Mouse (Mus musculus): Measurements from ENCODE around the gene Pef1.

Pef1 gene

GRCm38 (mm10) chr4:130139214-130139492 is 36.8 kb downstream of the Pef1 start, which contains the start of gene Hcrtr1:
TSS of gene Hcrtr1 (minus strand) at chr4:130139359.
- DNase-seq (ENCODE audit: low spot score in 2 of 2) = no peak

DNA sequence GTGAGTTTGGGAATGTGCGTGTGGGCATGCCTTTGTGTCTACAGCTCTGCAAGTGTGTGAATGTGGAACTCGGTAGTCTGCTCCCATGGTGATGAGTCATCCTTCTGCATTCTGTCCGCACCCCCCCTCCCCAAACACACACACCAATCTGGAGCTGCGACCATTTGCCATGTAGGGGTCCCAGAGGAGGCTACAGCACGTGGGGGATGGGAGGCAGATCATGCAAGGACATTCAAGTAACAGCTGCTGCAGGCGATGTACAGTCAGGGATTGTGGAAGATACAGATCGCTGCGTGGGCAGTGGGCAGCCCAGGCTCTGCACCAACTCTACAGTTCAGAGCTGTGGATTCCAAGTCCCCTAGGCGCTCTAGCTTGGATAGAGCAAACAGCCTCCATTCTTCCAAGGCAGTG is 38.6 kb downstream of the Pef1 start:
- peak; percentile 38 to 67 for DNase-seq (ENCODE audit: low spot score in 2 of 2)

- no peak for DNase-seq (ENCODE audit: low spot score in 2 of 2)
These were observed 39.4 kb downstream of the Pef1 start for GRCm38 (mm10) chr4:130141786-130142185.

DNA sequence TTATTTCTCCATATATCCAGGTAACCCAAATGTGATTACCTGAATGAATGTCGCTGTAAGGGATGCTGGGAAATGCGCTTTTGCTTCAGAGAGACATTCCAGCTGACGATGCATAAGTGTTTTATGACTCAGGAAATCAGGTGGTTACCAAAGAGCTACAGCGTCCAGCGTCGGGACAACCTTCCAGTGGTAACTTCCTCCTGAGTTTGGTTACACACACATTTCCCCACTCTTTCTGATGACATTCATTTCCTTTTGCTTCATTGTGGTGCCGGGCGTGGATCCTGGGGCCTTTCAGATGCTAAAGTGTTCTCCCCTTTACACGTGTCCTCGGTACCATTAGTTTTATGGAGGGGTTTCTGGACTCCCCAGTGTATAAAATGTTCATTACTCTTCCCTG is 46.0 kb downstream of the Pef1 start:
- DNase-seq (ENCODE audit: low spot score in 2 of 2) = no peak

DNA sequence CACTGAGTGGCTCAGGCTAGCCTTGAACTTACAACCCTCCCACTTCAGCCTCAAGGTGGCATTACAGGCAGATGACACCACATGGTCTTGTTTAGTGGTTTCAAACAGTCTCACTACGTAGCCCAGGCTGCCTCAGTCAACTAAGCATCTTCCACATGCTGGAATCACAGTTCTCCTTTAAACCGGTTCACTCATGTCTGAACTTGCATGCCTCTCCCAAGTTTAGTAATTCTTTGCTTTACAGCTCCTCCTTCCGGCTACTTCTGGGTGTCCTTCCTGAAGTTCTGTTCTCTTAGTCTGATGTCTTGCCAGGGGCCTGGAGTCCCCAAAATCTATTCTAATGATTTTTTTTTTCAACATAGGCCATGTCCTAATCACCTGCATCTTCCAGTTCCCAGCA is 51.9 kb downstream of the Pef1 start:
- no peak for DNase-seq (ENCODE audit: low spot score in 2 of 2)

DNA sequence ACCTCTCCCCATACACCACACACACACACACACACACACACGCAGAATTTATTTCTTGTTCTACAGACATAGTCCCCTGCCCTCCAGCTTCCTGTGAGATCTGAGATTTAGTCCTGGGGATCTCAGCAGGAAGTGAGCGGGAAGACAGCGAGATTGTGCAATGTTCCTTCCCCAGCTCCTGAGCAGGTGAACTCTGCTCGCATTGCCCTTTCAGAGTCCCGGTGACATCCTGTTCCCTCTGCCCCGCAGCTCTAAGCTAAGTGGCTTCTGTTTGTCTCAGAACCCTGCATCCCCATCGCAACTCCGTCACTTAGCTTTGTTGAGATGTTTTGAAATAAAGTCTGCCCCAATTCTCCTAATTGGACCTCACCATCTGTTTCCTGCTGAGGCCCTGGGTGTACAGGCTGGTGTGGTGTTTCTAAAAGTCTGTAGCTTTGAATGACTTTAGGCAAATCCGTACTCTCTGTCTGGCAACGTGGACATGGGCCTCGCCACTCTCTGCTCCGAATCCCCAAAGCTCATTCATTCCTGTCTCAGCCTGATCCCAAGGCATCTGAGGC is 54.5 kb downstream of the Pef1 start:
- no peak for DNase-seq (ENCODE audit: low spot score in 2 of 2)

GRCm38 (mm10) chr4:130161349-130161748 is 59.0 kb downstream of the Pef1 start:
- no peak for DNase-seq (ENCODE audit: low spot score in 2 of 2)

- no peak for DNase-seq (ENCODE audit: low spot score in 2 of 2)
These were observed 61.1 kb downstream of the Pef1 start for GRCm38 (mm10) chr4:130163391-130163861.

DNA sequence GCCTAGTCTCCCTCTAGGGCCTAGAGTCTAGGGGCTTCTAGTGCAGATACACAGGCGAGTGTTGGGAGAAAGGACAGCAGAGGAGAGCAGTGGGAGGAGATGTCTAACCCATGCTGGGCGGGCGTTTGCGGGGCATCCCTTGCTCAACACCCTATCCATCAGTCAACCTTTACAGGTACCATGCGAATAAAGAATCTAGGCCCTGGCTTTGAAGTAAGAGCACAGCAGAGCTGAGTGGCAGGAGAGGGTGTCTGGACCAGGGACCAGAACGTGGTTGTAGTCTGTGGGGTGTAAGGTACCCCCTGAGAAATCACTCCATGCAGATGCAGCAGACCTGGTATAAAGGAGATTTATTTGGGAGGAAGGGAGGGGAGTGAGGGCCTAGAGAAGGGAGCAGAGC is 61.8 kb downstream of the Pef1 start:
- no peak for DNase-seq (ENCODE audit: low spot score in 2 of 2)

GRCm38 (mm10) chr4:130166061-130166460 is 63.7 kb downstream of the Pef1 start:
- DNase-seq (ENCODE audit: low spot score in 2 of 2) = no peak

DNA sequence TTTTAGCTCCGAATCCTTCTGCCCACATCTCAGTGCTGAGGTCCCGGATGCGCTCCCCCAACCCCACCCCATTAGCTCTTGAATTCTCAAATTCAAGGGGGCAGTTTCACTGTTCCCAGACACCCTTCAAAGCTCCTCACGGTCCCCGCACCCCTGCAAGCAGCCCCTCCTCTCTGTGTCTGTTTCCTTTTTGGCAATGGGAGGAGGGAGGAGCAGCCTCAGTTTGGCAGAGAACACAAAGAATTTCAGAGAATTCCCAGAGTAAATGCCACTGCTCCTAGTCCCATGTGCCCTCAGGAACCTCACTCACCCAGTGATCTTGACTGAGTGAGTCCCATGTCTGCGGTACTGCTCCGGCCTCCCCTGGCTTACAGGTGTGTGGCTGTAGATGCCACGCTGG is 64.2 kb downstream of the Pef1 start:
- no peak for DNase-seq (ENCODE audit: low spot score in 2 of 2)

GRCm38 (mm10) chr4:130167321-130167720 is 65.0 kb downstream of the Pef1 start:
- DNase-seq (ENCODE audit: low spot score in 2 of 2) = no peak

GRCm38 (mm10) chr4:130167814-130168213 is 65.5 kb downstream of the Pef1 start:
- DNase-seq (ENCODE audit: low spot score in 2 of 2) = no peak

- peak in 1 of 2 experiments; percentile 15 for DNase-seq (ENCODE audit: low spot score in 2 of 2)
These were observed 66.2 kb downstream of the Pef1 start for GRCm38 (mm10) chr4:130168280-130169183.

- DNase-seq (ENCODE audit: low spot score in 2 of 2) = no peak
These were observed 67.1 kb downstream of the Pef1 start for GRCm38 (mm10) chr4:130169411-130169971.

- DNase-seq (ENCODE audit: low spot score in 2 of 2) = no peak
These were observed 68.0 kb downstream of the Pef1 start for GRCm38 (mm10) chr4:130170362-130170761.

DNA sequence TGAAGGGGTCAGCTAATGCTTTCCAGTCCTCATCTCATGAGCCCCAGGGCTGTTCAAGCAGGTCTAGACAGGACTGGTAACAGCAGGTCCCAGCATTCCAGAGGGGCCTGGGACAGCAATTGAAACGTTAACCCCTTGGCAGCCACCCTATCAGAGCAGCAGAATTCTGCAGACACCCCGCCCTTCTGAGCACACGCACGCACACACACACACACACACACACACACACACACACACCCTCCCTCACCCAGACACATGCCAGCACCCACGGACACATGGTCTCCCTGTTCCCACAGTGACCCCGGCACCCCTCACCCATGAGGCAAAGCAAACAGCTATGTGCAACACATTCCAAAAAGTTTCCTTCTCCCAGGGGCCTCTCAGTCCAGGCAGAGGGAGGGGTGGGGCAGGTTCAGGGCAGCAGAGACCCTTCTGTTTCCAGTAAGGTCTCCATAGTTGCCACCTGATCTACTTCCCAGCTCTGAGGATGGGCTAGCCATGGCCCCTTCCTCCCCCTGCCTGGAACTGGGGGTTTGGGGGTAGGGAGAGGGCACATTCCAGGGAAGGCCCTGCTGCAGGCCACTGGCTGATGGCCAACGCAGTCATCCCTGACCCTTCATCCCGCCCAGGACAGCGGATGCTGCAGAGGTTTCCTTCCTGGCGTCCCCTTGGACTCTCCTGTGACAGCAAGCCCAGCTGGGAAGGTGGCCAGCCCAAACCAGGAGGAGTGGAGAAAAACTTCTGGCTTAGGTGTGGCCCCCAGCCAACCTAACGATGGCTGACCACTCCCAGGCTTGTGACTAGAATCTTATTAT is 69.8 kb downstream of the Pef1 start:
- no peak for DNase-seq (ENCODE audit: low spot score in 2 of 2)

DNA sequence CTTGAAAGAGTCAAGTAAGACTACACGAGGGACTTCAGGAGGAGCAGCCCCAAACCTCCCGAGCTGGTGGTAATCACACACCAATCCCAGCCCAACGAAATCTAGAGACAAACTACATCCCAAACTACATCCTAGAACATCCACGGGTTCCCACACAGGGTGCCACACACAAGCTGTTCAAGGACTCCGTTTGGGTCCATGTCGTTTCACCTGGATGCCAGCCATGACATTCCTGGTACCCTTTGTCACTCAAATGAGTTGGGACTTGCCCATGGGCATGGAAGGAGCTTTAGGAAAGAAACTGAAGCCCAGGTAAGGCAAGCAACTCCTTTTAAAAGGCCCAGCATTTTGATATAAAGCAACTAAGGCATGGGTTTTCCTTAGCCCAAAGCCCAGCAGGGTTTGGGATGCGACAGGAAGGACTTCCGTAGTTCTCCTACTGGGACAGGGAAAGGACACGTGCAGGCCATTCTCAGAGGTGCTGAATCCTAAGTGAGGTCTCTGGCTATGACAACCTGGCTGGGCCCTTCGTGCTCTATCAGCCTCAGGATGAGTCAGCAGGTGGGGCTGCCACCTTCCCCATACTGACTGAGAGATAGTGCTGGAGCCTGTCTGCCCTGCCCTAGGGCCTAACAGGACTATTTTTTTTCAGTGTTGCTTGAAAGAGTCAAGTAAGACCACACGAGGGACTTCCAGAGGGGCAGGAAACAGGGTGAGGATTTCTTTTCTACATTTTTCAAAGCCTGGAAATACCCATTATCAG is 70.9 kb downstream of the Pef1 start:
- no peak for DNase-seq (ENCODE audit: low spot score in 2 of 2)

DNA sequence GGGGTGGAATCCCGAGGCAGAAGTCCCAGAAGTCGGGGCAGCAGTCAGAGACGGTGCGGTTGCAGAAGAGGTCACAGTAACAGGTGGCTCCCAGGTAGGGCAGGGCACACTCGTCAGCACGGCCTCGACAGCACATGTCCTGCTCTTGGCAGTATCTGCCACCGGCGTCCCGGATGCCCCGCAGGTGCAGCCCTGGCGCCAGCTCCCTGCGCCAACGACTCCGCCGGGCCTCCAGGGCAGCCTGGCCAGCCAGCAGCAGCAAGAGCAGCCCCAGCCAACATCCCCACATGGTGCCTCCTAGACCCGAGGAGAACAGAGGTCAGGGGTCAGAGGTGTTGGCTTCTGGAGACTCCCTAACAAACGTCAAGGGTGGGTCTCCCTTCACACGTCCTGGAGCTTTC is 71.6 kb downstream of the Pef1 start:
- no peak for DNase-seq (ENCODE audit: low spot score in 2 of 2)

GRCm38 (mm10) chr4:130174335-130175031 is 72.1 kb downstream of the Pef1 start:
- no peak for DNase-seq (ENCODE audit: low spot score in 2 of 2)

All from left cerebral cortex, adult 9 months (tissue).